ENCODE assay signal across 8 mouse cellular contexts in genomic region chr7:35396542-35397168, GRCm38 (mm10). TPM values are rescaled to one million over a fixed set of nuclear protein-coding genes. Genes with fewer than 3 reads are reported as not detected.
A peak's percentile ranks its signal among the peaks of the same experiment; 100 is the strongest.
DNase-seq lines count a peak whose midpoint lies in the region; ATAC-seq and TF ChIP-seq lines count a peak whose summit lies in the region.

Gene Faap24, minus strand, starts transcription at chr7:35396836.
Gene Cep89, plus strand, starts transcription at chr7:35397035.

- H3K27me3 ChIP-seq in embryonic facial prominence, embryonic 15.5 days = no peaks in the 10 kb centered on the region
- H3K27me3 ChIP-seq in limb, embryonic 14.5 days (ENCODE audit: control insufficient read depth, insufficient read depth, low read length) = no peaks in the 10 kb centered on the region
- no peaks in the 10 kb centered on the region for H3K27me3 ChIP-seq in midbrain, postnatal 0 days (ENCODE audit: insufficient read depth, low read length)

- WGBS in bone marrow, adult 2 months = under 1% methylated on average over 28 of the region's 28 CpGs
- WGBS in embryonic facial prominence, embryonic 15.5 days = under 1% methylated on average over 28 of the region's 28 CpGs
- WGBS in limb, embryonic 14.5 days = under 1% methylated on average over 28 of the region's 28 CpGs
- WGBS in midbrain, postnatal 0 days = under 1% methylated on average over 28 of the region's 28 CpGs

- ATAC-seq in embryonic facial prominence, embryonic 15.5 days (ENCODE audit: insufficient number of reproducible peaks, low FRiP score, low TSS enrichment, low read depth) = peak; percentile 96
- ATAC-seq in limb, embryonic 14.5 days (ENCODE audit: low FRiP score, low read depth) = peak; percentile 99
- peak; percentile 97 for ATAC-seq in midbrain, postnatal 0 days (ENCODE audit: low FRiP score)

- TF ChIP-seq POLR2A in bone marrow, adult 2 months (IDR thresholded peaks at IDR 0.05; ENCODE audit: borderline replicate concordance, control insufficient read depth, low read depth, low read length) = peak; percentile 40; the same call in 1 of the 2 replicates
- TF ChIP-seq POLR2A in limb, embryonic 14.5 days (IDR thresholded peaks at IDR 0.05; ENCODE audit: borderline replicate concordance, extremely low read depth, insufficient read depth, insufficient read length) = 0 out of 2 replicates have a peak, but pooled peaks have one; percentile 33

- peak within 1 kb of the TSS; percentile 40; the same call in 1 of the 2 replicates for H3K27ac ChIP-seq in bone marrow, adult 2 months (ENCODE audit: control insufficient read depth, insufficient read depth, low read depth, low read length, poor library complexity)
- 0 out of 2 replicates have a peak within 1 kb of the TSS, but pooled peaks have one; percentile 13 for H3K27ac ChIP-seq in embryonic facial prominence, embryonic 15.5 days (replicated peaks)
- H3K27ac ChIP-seq in limb, embryonic 14.5 days (replicated peaks; ENCODE audit: low read depth, low read length) = no peak within 1 kb of the TSS
- peak within 1 kb of the TSS; percentile 51 for H3K27ac ChIP-seq in midbrain, postnatal 0 days (ENCODE audit: low read depth, low read length)

- no peaks in the 10 kb centered on the region; the same call in 1 of the 2 replicates for H3K4me1 ChIP-seq in bone marrow, adult 2 months (ENCODE audit: control insufficient read depth, insufficient read depth, low read length)
- H3K4me1 ChIP-seq in embryonic facial prominence, embryonic 15.5 days = peaks cover 19% of the 10 kb centered on the region
- peaks cover 13% of the 10 kb centered on the region for H3K4me1 ChIP-seq in limb, embryonic 14.5 days (ENCODE audit: control insufficient read depth, insufficient read depth, low read length)
- peaks cover 13% of the 10 kb centered on the region for H3K4me1 ChIP-seq in midbrain, postnatal 0 days (ENCODE audit: insufficient read depth, low read length)

- H3K9me3 ChIP-seq in embryonic facial prominence, embryonic 15.5 days (replicated peaks) = no peaks in the 10 kb centered on the region
- no peaks in the 10 kb centered on the region for H3K9me3 ChIP-seq in limb, embryonic 14.5 days (ENCODE audit: control insufficient read depth, low read length)
- no peaks in the 10 kb centered on the region for H3K9me3 ChIP-seq in midbrain, postnatal 0 days (ENCODE audit: low read length)

- TF ChIP-seq CTCF in bone marrow, adult 2 months (IDR thresholded peaks at IDR 0.05; ENCODE audit: control insufficient read depth, insufficient read depth, low read length) = no peak
- TF ChIP-seq CTCF in midbrain, postnatal 0 days (IDR thresholded peaks at IDR 0.05) = no peak

- peak within 1 kb of the TSS; percentile 98 for H3K4me3 ChIP-seq in bone marrow, adult 2 months (replicated peaks; ENCODE audit: control insufficient read depth, low read depth, low read length)
- H3K4me3 ChIP-seq in embryonic facial prominence, embryonic 15.5 days (replicated peaks) = peak within 1 kb of the TSS; percentile 72
- peak within 1 kb of the TSS; percentile 63 for H3K4me3 ChIP-seq in limb, embryonic 14.5 days (replicated peaks; ENCODE audit: low read length)
- H3K4me3 ChIP-seq in midbrain, postnatal 0 days (ENCODE audit: low read depth, low read length) = peak within 1 kb of the TSS; percentile 66

- H3K4me2 ChIP-seq in embryonic facial prominence, embryonic 15.5 days (replicated peaks) = peak within 1 kb of the TSS; percentile 80
- H3K4me2 ChIP-seq in limb, embryonic 14.5 days (replicated peaks; ENCODE audit: low read depth, low read length, severe bottlenecking) = peak within 1 kb of the TSS; percentile 77
- H3K4me2 ChIP-seq in midbrain, postnatal 0 days (ENCODE audit: low read depth, low read length, poor library complexity, severe bottlenecking) = peak within 1 kb of the TSS; percentile 81

- H3K36me3 ChIP-seq in embryonic facial prominence, embryonic 15.5 days = peaks cover 30% of the 10 kb centered on the region
- H3K36me3 ChIP-seq in limb, embryonic 14.5 days (ENCODE audit: control insufficient read depth, insufficient read depth, low read length) = peaks cover 28% of the 10 kb centered on the region
- H3K36me3 ChIP-seq in midbrain, postnatal 0 days (ENCODE audit: insufficient read depth, low read length) = peaks cover 13% of the 10 kb centered on the region; the same call in 1 of the 2 replicates

- peak; percentile 99 for DNase-seq in 416B (ENCODE audit: low read depth)
- DNase-seq in heart, adult 8-10 months (ENCODE audit: low spot score) = peak; percentile 99
- peak; percentile 99 for DNase-seq in kidney, adult 9 months
- peak; percentile 98 for DNase-seq in limb, embryonic 14.5 days (ENCODE audit: low spot score)
- peak; percentile 99 for DNase-seq in midbrain, postnatal 0 days (ENCODE audit: low spot score)
- peak; percentile 77 to 91 for DNase-seq in spleen, postnatal 14 days (ENCODE audit: low spot score in 2 of 2)

- H3K9ac ChIP-seq in embryonic facial prominence, embryonic 15.5 days = peak within 1 kb of the TSS; percentile 74
- H3K9ac ChIP-seq in limb, embryonic 14.5 days (ENCODE audit: low read depth, low read length, severe bottlenecking) = peak within 1 kb of the TSS; percentile 67
- H3K9ac ChIP-seq in midbrain, postnatal 0 days (replicated peaks; ENCODE audit: low read length, poor library complexity, severe bottlenecking) = peak within 1 kb of the TSS; percentile 59

RNA-seq across cellular contexts. Expression of gene Faap24, which starts in this region (rescaled TPM):
- polyA plus RNA-seq in bone marrow, adult 2 months (2011; ENCODE audit: insufficient read depth, insufficient read length, low replicate concordance, missing spikeins) = 7.3 and 8.2 TPM in 2 replicates
- 15.6 and 17.1 TPM in 2 replicates for polyA plus RNA-seq in embryonic facial prominence, embryonic 15.5 days (2015; fragmentation: Nextera tagmentation; extraction: Ambion mirVana)
- total RNA-seq in heart, adult 8-10 months (2022) = 1 to 10 TPM; 1.3 to 2.0 (median 1.7) TPM
- polyA plus RNA-seq in limb, embryonic 14.5 days (2012; rRNA removed) = 5.1 and 5.7 TPM in 2 replicates
- 13.0 and 14.3 TPM in 2 replicates for polyA plus RNA-seq in limb, embryonic 14.5 days (2014; fragmentation: Nextera tagmentation; extraction: Ambion mirVana)
- total RNA-seq in midbrain, postnatal 0 days (2014; rRNA removed) = 5.8 and 8.8 TPM in 2 replicates
- polyA plus RNA-seq in midbrain, postnatal 0 days (2015; fragmentation: Nextera tagmentation; extraction: Ambion mirVana) = 10.4 and 11.5 TPM in 2 replicates

RNA-seq across cellular contexts. Expression of gene Cep89, which starts in this region (rescaled TPM):
- 39.2 and 54.7 TPM in 2 replicates for polyA plus RNA-seq in bone marrow, adult 2 months (2011; ENCODE audit: insufficient read depth, insufficient read length, low replicate concordance, missing spikeins)
- 38.2 and 44.9 TPM in 2 replicates for polyA plus RNA-seq in embryonic facial prominence, embryonic 15.5 days (2015; fragmentation: Nextera tagmentation; extraction: Ambion mirVana)
- total RNA-seq in heart, adult 8-10 months (2022) = 10 to 100 TPM; 13.2 to 19.3 (median 15.6) TPM
- 25.8 and 32.9 TPM in 2 replicates for polyA plus RNA-seq in limb, embryonic 14.5 days (2012; rRNA removed)
- polyA plus RNA-seq in limb, embryonic 14.5 days (2014; fragmentation: Nextera tagmentation; extraction: Ambion mirVana) = 25.7 and 28.0 TPM in 2 replicates
- total RNA-seq in midbrain, postnatal 0 days (2014; rRNA removed) = 7.7 and 15.1 TPM in 2 replicates
- 27.5 and 27.6 TPM in 2 replicates for polyA plus RNA-seq in midbrain, postnatal 0 days (2015; fragmentation: Nextera tagmentation; extraction: Ambion mirVana)
